In the genomic region with DNA sequence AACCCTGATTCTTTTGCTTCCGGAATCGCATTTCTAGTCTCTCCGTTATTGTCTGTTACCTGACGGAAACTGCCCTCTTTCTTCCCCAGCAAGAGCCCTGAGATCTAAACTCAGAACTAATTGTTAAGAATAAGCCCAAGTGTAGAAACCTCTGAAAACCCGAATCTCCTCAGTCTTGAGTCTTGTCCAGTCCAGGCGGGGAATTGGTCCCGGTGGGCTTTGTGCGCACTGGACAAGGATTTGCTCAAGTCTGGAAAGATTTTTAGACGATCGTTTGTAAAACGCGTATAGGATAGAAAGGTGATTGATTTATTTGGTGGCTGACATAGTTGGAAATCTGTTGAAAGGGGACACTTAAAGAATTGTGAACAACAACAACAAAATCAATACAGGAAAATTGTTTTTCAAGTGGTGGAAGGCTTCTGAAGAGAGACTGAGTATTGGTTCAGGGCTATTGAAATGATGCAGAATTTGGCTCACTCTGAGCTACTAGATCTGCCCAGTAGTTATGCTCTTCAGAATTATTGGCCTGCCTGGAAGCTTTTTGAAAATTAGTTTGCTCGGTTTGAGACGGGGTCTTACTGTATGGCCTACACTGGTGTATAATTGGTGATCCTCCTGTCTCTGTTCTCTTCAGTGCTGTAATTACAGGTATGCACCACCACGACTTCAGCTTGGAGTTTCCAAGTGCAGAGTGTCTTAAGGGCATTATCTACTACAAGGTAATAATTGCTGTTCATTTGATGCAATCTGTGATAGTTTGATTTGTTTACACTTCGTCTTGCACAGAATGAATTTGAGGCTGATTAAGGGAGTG, we compare ENCODE assay signal across 8 mouse cellular contexts. TPM values are rescaled to one million over a fixed set of nuclear protein-coding genes. Genes with fewer than 3 reads are reported as not detected.
DNase-seq lines count a peak whose midpoint lies in the region; ATAC-seq and TF ChIP-seq lines count a peak whose summit lies in the region.

No protein-coding gene starts in this region.

- WGBS in kidney, embryonic 15.5 days = 5% methylated on average over 16 of the region's 16 CpGs
- 3% methylated on average over 16 of the region's 16 CpGs for WGBS in forebrain, embryonic 15.5 days
- 4% methylated on average over 16 of the region's 16 CpGs for WGBS in liver, embryonic 15.5 days (ENCODE audit: insufficient replicate concordance)
- WGBS in stomach, postnatal 0 days = 5% methylated on average over 16 of the region's 16 CpGs

- no peaks in the 10 kb centered on the region for H3K27me3 ChIP-seq in kidney, embryonic 15.5 days
- H3K27me3 ChIP-seq in forebrain, embryonic 15.5 days = no peaks in the 10 kb centered on the region
- H3K27me3 ChIP-seq in liver, embryonic 15.5 days = no peaks in the 10 kb centered on the region
- no peaks in the 10 kb centered on the region for H3K27me3 ChIP-seq in stomach, postnatal 0 days (ENCODE audit: control insufficient read depth, insufficient read depth, low read length)

- intact Hi-C loops in left cerebral cortex, postnatal 14 days (cut with DNase I) = loop anchor here (10.0 kb wide), 2 partner anchors 233 to 333 kb away; a partner anchor contains a TSS

- H3K9me3 ChIP-seq in kidney, embryonic 15.5 days (replicated peaks) = no peaks in the 10 kb centered on the region
- H3K9me3 ChIP-seq in forebrain, embryonic 15.5 days = no peaks in the 10 kb centered on the region
- H3K9me3 ChIP-seq in liver, embryonic 15.5 days (replicated peaks) = no peaks in the 10 kb centered on the region
- H3K9me3 ChIP-seq in stomach, postnatal 0 days (ENCODE audit: control insufficient read depth, low read length) = no peaks in the 10 kb centered on the region

- peak; percentile 47; the same call in 1 of the 2 replicates for ATAC-seq in kidney, embryonic 15.5 days (replicated peaks; ENCODE audit: low FRiP score)
- ATAC-seq in forebrain, embryonic 15.5 days (replicated peaks) = peak; percentile 27; the same call in 1 of the 2 replicates
- peak; percentile 44 for ATAC-seq in liver, embryonic 15.5 days (ENCODE audit: insufficient read depth)
- no peak; the same call in 1 of the 2 replicates for ATAC-seq in stomach, postnatal 0 days (ENCODE audit: low FRiP score, low TSS enrichment)

- TF ChIP-seq CTCF in stomach, postnatal 0 days (IDR thresholded peaks at IDR 0.05; ENCODE audit: low read depth) = no peak

- no peak for DNase-seq in kidney, adult 9 months
- DNase-seq in NIH3T3 (ENCODE audit: low read depth) = peak; percentile 32
- DNase-seq in stomach, postnatal 0 days (ENCODE audit: low spot score) = peak; percentile 21
- no peak for DNase-seq in gastrocnemius, postnatal 25 days
- DNase-seq in left cerebral cortex, postnatal 14 days (ENCODE audit: low spot score in 2 of 2) = no peak

- peak overlapping the region; percentile 77 for H3K9ac ChIP-seq in kidney, embryonic 15.5 days
- H3K9ac ChIP-seq in forebrain, embryonic 15.5 days (replicated peaks) = peak overlapping the region; percentile 79
- peak overlapping the region; percentile 73 for H3K9ac ChIP-seq in liver, embryonic 15.5 days
- H3K9ac ChIP-seq in stomach, postnatal 0 days (ENCODE audit: low read length) = peak overlapping the region; percentile 66

- H3K36me3 ChIP-seq in kidney, embryonic 15.5 days = peaks cover 27% of the 10 kb centered on the region
- peaks cover 21% of the 10 kb centered on the region; the same call in 1 of the 2 replicates for H3K36me3 ChIP-seq in forebrain, embryonic 15.5 days
- peaks cover 19% of the 10 kb centered on the region for H3K36me3 ChIP-seq in liver, embryonic 15.5 days (replicated peaks)
- 0 out of 2 replicates have a peak, but pooled peaks cover 2% of the 10 kb centered on the region for H3K36me3 ChIP-seq in stomach, postnatal 0 days (ENCODE audit: control insufficient read depth, insufficient read depth, low read length)

- peaks cover 15% of the 10 kb centered on the region for H3K4me1 ChIP-seq in kidney, embryonic 15.5 days
- peaks cover 24% of the 10 kb centered on the region for H3K4me1 ChIP-seq in forebrain, embryonic 15.5 days
- peaks cover 33% of the 10 kb centered on the region for H3K4me1 ChIP-seq in liver, embryonic 15.5 days (replicated peaks)
- H3K4me1 ChIP-seq in stomach, postnatal 0 days (replicated peaks; ENCODE audit: control insufficient read depth, insufficient read depth) = no peaks in the 10 kb centered on the region

- H3K4me2 ChIP-seq in kidney, embryonic 15.5 days = peak overlapping the region; percentile 64
- H3K4me2 ChIP-seq in forebrain, embryonic 15.5 days (replicated peaks) = peak overlapping the region; percentile 66
- peak overlapping the region; percentile 75 for H3K4me2 ChIP-seq in liver, embryonic 15.5 days
- H3K4me2 ChIP-seq in stomach, postnatal 0 days (replicated peaks; ENCODE audit: low read depth) = peak overlapping the region; percentile 54

- no peak for TF ChIP-seq EP300 in stomach, postnatal 0 days (optimal IDR thresholded peaks at IDR 0.05)

- H3K4me3 ChIP-seq in kidney, embryonic 15.5 days (replicated peaks) = peak overlapping the region; percentile 81
- H3K4me3 ChIP-seq in forebrain, embryonic 15.5 days = peak overlapping the region; percentile 60
- H3K4me3 ChIP-seq in liver, embryonic 15.5 days (replicated peaks) = peak overlapping the region; percentile 85
- peak overlapping the region; percentile 62 for H3K4me3 ChIP-seq in stomach, postnatal 0 days (ENCODE audit: low read depth, low read length)

- peak overlapping the region; percentile 98 for H3K27ac ChIP-seq in kidney, embryonic 15.5 days
- peak overlapping the region; percentile 93 for H3K27ac ChIP-seq in forebrain, embryonic 15.5 days (replicated peaks)
- peak overlapping the region; percentile 95 for H3K27ac ChIP-seq in liver, embryonic 15.5 days (replicated peaks)
- H3K27ac ChIP-seq in stomach, postnatal 0 days (replicated peaks) = peak overlapping the region; percentile 90

RNA-seq across cellular contexts. Expression of a gene that starts 0.7 kb away (rescaled TPM):
- polyA plus RNA-seq in kidney, embryonic 15.5 days (2015; fragmentation: Nextera tagmentation; extraction: Ambion mirVana) = 61.4 and 64.6 TPM in 2 replicates
- 113 and 118 TPM in 2 replicates for polyA plus RNA-seq in forebrain, embryonic 15.5 days (2015; fragmentation: Nextera tagmentation; extraction: Ambion mirVana)
- 14.6 and 16.8 TPM in 2 replicates for polyA plus RNA-seq in liver, embryonic 15.5 days (2015; fragmentation: Nextera tagmentation; extraction: Ambion mirVana)
- 20.0 and 20.4 TPM in 2 replicates for polyA plus RNA-seq in stomach, postnatal 0 days (2015; fragmentation: Nextera tagmentation; extraction: Ambion mirVana)
- 10 to 100 TPM; 11.0 to 11.9 TPM for total RNA-seq in gastrocnemius, postnatal 25 days (2021)
- 10 to 100 TPM; 16.1 to 16.4 TPM for total RNA-seq in left cerebral cortex, postnatal 14 days (2021)

RNA-seq across cellular contexts. Expression of a gene that starts 32.5 kb away (rescaled TPM):
- polyA plus RNA-seq in kidney, embryonic 15.5 days (2015; fragmentation: Nextera tagmentation; extraction: Ambion mirVana) = 22.9 and 23.5 TPM in 2 replicates
- 27.8 and 28.0 TPM in 2 replicates for polyA plus RNA-seq in forebrain, embryonic 15.5 days (2015; fragmentation: Nextera tagmentation; extraction: Ambion mirVana)
- polyA plus RNA-seq in liver, embryonic 15.5 days (2015; fragmentation: Nextera tagmentation; extraction: Ambion mirVana) = 3.7 and 3.8 TPM in 2 replicates
- 5.6 and 5.8 TPM in 2 replicates for polyA plus RNA-seq in stomach, postnatal 0 days (2015; fragmentation: Nextera tagmentation; extraction: Ambion mirVana)
- total RNA-seq in gastrocnemius, postnatal 25 days (2021) = 1 to 10 TPM; 8.4 to 9.1 TPM
- total RNA-seq in left cerebral cortex, postnatal 14 days (2021) = 10 to 100 TPM; 39.2 to 40.4 TPM

RNA-seq across cellular contexts. Expression of a gene that starts 38.1 kb away (rescaled TPM):
- 23.2 and 26.4 TPM in 2 replicates for polyA plus RNA-seq in kidney, embryonic 15.5 days (2015; fragmentation: Nextera tagmentation; extraction: Ambion mirVana)
- 42.5 and 47.1 TPM in 2 replicates for polyA plus RNA-seq in forebrain, embryonic 15.5 days (2015; fragmentation: Nextera tagmentation; extraction: Ambion mirVana)
- polyA plus RNA-seq in liver, embryonic 15.5 days (2015; fragmentation: Nextera tagmentation; extraction: Ambion mirVana) = 4.2 and 5.1 TPM in 2 replicates
- 6.1 and 8.0 TPM in 2 replicates for polyA plus RNA-seq in stomach, postnatal 0 days (2015; fragmentation: Nextera tagmentation; extraction: Ambion mirVana)
- total RNA-seq in gastrocnemius, postnatal 25 days (2021) = 1 to 10 TPM; 4.0 to 4.4 TPM
- total RNA-seq in left cerebral cortex, postnatal 14 days (2021) = 1 to 10 TPM; 8.9 to 9.2 TPM

RNA-seq across cellular contexts. Expression of a gene that starts 43.5 kb away (rescaled TPM):
- polyA plus RNA-seq in kidney, embryonic 15.5 days (2015; fragmentation: Nextera tagmentation; extraction: Ambion mirVana) = 306 and 316 TPM in 2 replicates
- 289 and 293 TPM in 2 replicates for polyA plus RNA-seq in forebrain, embryonic 15.5 days (2015; fragmentation: Nextera tagmentation; extraction: Ambion mirVana)
- polyA plus RNA-seq in liver, embryonic 15.5 days (2015; fragmentation: Nextera tagmentation; extraction: Ambion mirVana) = 159 and 170 TPM in 2 replicates
- 173 and 180 TPM in 2 replicates for polyA plus RNA-seq in stomach, postnatal 0 days (2015; fragmentation: Nextera tagmentation; extraction: Ambion mirVana)
- total RNA-seq in gastrocnemius, postnatal 25 days (2021) = 10 to 100 TPM; 93.9 to 95.7 TPM
- 100 to 1,000 TPM; 137 to 142 TPM for total RNA-seq in left cerebral cortex, postnatal 14 days (2021)

RNA-seq across cellular contexts. Expression of a gene that starts 54.4 kb away (rescaled TPM):
- 24.2 and 28.2 TPM in 2 replicates for polyA plus RNA-seq in kidney, embryonic 15.5 days (2015; fragmentation: Nextera tagmentation; extraction: Ambion mirVana)
- 29.5 and 29.6 TPM in 2 replicates for polyA plus RNA-seq in forebrain, embryonic 15.5 days (2015; fragmentation: Nextera tagmentation; extraction: Ambion mirVana)
- polyA plus RNA-seq in liver, embryonic 15.5 days (2015; fragmentation: Nextera tagmentation; extraction: Ambion mirVana) = 5.3 and 6.0 TPM in 2 replicates
- 9.3 and 9.9 TPM in 2 replicates for polyA plus RNA-seq in stomach, postnatal 0 days (2015; fragmentation: Nextera tagmentation; extraction: Ambion mirVana)
- total RNA-seq in gastrocnemius, postnatal 25 days (2021) = 1 to 10 TPM; 5.8 to 7.8 TPM
- total RNA-seq in left cerebral cortex, postnatal 14 days (2021) = 10 to 100 TPM; 21.6 to 24.8 TPM

Comparison
In these comparisons a context has a peak if more than half of its experiments do, and no peak if none do; other contexts are left out.
1. DNase-seq: peak in NIH3T3 (single experiment) and stomach, postnatal 0 days (single experiment); none in kidney, adult 9 months (single experiment), gastrocnemius, postnatal 25 days (single experiment) and left cerebral cortex, postnatal 14 days (0 of 2).
2. Peak in every context shown above with its lines, with median percentiles within 50 percentile points of each other: H3K27ac ChIP-seq, H3K4me2 ChIP-seq, H3K4me3 ChIP-seq and H3K9ac ChIP-seq.